Mouse (Mus musculus): ENCODE results near the gene Ganab. TPM values are rescaled to one million over a fixed set of nuclear protein-coding genes. Genes with fewer than 3 reads are reported as not detected.

Ganab gene
- polyA plus RNA-seq, 1 experiment: 95.2 TPM

DNA sequence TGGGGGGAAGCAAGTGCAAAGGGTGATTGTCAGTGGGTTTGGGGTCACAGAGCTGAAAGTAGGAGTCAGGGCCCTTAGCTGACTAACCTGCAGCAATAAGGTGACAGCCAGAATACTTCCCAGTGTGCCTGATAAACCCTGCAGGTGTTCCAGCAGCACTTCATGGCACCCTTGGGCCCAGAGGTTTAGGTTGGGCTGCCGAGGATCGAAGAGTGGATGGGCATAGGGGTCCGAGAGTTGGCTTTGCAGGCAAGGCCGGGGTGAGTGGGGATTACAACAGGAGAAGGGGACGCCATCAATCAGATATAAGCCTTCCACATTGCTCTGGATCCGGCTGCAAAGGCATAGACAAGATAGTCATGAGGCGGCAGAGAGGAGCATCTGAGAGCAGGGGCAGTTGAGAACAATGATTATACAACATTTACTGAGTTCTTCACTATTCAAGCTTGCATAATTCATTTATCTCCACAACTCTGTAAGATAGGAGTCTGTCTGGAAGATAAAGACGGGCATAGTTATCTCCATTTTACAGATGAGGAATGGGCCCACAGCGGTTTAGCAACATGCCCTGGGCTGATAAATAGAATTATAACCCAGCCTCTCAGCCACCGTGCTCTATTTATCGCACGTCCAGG is 30.1 kb downstream of the Ganab start:
- DNase-seq (ENCODE audit: extremely low spot score in 1 of 2, low spot score in 1 of 2): no peak

- no peak for DNase-seq (ENCODE audit: extremely low spot score in 1 of 2, low spot score in 1 of 2)
Observed at GRCm38 (mm10) chr19:8928689-8929223, 30.9 kb downstream of the Ganab start.

DNA sequence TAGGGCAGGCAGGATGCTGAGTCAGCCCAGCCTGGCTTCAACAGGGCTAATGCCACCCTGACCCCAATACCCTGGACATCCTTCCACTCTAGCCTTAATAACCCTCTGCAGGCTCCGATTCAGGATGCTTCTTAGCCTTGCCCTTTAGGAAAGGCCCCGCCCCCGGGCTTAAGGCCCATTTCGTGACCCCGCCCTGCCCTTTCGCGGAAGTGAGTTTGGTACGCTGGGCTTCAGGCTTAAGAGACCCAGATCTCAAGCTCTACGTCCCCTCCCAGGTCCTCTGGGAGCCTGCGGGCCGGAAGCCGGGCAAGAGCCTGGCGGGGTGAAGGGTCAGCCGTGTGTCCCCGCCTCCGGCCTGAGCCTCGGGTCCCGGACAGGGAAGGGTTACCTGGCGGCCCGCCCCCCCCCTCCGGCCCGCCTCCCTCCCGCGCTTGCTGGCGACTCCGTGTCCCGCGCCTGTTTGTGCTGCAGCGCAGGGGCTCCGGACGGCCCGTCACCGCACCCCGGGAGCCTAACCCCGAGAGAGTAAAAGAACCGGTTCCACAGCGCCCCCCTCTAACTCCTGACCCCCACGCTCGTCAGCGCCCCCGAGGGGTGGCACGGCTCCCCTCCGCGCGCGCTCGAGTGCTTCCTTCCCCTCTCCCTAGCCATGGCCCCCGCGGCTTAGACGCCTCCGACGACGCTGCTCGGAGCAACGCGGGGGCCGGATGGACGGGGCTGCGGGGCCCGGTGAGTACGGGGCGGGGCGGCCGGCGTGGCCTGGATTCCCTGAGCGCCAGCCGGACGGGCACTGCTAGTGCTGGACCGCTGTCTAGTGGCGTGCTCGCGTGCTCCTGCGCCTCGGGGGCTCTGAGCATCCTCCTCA is 31.6 kb downstream of the Ganab start, which contains the start of the genes Rom1 and Eml3:
Gene Rom1, minus strand, starts transcription at position 133 of the 865 bp plus-strand sequence.
Gene Eml3, plus strand, starts transcription at position 329 of the 865 bp plus-strand sequence.
- no peak for DNase-seq (ENCODE audit: extremely low spot score in 1 of 2, low spot score in 1 of 2)

- no peak for DNase-seq (ENCODE audit: extremely low spot score in 1 of 2, low spot score in 1 of 2)
Observed at GRCm38 (mm10) chr19:8930117-8930516, 32.2 kb downstream of the Ganab start.

DNA sequence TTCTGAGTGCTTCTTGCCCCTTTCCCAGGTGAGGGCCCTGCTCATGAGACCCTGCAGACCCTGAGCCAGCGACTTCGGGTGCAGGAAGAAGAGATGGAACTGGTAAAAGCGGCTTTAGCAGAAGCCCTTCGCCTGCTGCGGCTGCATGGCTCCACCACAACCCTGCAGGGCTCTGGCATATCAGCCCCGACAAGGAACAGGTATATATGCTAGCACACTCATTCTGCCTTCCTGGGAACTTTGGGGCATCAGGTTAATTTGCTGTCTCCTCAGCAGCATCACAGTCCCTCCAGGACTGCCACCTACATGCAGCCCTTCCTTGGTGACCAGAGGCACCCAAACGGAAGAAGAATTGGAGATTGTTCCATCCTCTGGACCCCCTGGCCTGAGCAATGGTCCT is 32.9 kb downstream of the Ganab start:
- DNase-seq (ENCODE audit: extremely low spot score in 1 of 2, low spot score in 1 of 2): no peak

GRCm38 (mm10) chr19:8936736-8937135 is 38.9 kb downstream of the Ganab start:
- no peak for DNase-seq (ENCODE audit: extremely low spot score in 1 of 2, low spot score in 1 of 2)

- DNase-seq (ENCODE audit: extremely low spot score in 1 of 2, low spot score in 1 of 2): no peak
Observed at GRCm38 (mm10) chr19:8940526-8941133, 42.8 kb downstream of the Ganab start.

DNA sequence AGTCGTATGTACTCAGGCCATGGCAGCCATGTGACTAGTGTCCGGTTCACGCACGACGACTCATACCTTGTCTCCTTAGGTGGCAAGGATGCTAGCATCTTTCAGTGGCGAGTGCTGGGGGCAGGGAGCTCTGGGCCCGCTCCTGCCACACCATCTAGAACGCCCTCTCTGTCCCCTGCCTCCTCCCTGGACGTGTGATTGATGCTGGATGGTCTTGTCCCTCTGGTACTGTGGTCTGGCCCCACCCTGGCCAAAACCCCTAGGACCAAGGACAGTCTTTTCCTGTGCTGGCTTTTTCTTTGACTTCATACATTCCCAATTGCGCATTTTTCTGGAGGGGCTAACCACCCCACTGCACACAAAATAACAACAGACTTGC is 43.3 kb downstream of the Ganab start:
- no peak for DNase-seq (ENCODE audit: extremely low spot score in 1 of 2, low spot score in 1 of 2)

- peak; percentile 85 to 95 for DNase-seq (ENCODE audit: extremely low spot score in 1 of 2, low spot score in 1 of 2)
Observed at GRCm38 (mm10) chr19:8941515-8942217, 43.8 kb downstream of the Ganab start, which contains the start of gene Mta2. Mta2 (plus strand) TSS chr19:8941875.

DNA sequence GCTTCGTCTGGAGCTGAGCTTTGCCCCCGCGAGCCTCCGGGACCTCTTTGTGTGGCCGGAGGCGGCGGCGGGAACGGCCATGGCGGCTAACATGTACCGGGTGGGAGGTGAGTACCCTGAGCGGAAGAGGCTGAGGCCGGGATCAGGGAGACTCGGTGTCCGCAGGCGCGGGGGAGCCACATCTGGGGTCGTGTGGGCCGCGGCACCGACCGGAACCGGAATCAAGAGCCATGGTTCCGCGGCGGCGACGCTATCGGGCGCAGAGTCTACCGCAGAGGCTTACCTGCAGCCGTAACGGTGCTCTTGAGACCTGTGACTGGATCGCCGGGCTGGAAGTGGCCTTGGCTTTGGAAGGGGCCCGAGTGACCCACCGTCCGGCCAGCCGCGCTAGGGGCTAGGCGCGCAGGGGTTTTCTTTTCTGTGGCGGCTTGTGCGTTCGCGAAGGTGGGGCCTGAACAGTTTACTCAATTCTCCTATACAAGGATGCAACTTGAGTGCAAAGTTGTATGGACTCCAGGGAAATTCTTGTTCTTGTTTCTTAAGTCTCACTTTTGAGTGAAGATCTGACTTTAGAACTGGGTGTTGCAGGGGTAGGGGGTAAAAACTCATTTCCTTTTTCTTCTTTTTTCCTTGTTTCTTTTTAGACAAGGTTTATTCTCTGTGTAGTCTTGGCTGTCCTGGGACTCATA is 44.5 kb downstream of the Ganab start:
- no peak for DNase-seq (ENCODE audit: extremely low spot score in 1 of 2, low spot score in 1 of 2)

- no peak for DNase-seq (ENCODE audit: extremely low spot score in 1 of 2, low spot score in 1 of 2)
Observed at GRCm38 (mm10) chr19:8943047-8943446, 45.2 kb downstream of the Ganab start.

DNA sequence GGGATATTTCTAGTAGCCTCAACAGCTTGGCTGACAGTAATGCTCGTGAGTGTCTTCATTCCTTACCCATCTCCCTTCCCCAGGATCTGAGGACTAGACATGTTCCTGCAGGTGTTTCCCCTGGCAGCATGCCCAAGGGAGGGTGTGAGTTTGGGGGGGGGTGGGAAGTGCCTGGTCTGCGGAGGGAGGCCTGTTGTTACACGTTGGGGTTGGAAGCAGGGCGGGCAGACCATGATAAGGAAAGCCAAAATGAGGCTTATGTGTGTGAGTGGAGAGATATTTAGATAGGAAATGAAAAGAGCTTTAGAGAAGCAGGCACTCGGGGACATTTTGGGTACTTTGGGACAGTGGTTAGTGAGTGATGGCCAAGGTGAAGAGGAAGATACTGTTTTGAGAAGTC is 46.2 kb downstream of the Ganab start:
- DNase-seq (ENCODE audit: extremely low spot score in 1 of 2, low spot score in 1 of 2): no peak

DNA sequence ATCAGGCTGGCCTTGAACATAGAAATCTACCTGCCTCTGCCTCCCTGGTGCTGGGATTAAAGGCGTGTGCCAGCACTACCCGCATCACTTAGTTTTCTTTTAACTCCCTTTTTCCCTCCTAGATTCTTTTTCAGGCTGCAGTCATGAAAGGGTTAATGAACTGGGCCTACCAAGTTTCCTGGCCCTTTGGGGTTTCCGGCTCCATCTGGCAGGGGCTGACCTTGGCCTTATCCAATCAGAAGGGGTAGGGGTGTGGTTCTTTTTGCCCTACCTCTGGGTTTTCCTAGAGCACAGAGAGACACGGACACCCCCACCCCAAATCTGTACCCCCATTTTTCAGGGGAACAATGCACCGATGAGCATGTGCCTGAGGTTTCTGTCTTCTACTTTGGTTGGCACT is 46.9 kb downstream of the Ganab start:
- DNase-seq (ENCODE audit: extremely low spot score in 1 of 2, low spot score in 1 of 2): no peak

- DNase-seq (ENCODE audit: extremely low spot score in 1 of 2, low spot score in 1 of 2): no peak
Observed at GRCm38 (mm10) chr19:8945251-8945650, 47.4 kb downstream of the Ganab start.

DNA sequence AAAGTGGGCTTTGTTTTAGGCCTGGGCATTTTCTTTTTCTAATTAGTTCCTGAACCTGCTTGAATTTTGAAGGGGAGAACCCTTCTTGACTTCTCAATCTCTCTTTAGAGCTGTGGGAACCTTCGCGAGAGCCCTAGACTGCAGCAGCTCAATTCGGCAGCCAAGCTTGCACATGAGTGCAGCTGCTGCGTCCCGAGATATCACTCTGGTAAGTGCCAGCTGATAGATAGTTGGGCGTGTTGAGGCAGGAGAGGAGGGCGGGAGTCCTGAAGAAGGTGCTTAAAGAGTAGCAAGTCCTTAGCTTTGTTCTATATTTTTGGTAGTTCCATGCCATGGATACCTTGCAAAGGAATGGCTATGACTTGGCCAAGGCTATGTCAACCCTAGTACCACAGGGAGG is 49.1 kb downstream of the Ganab start:
- no peak for DNase-seq (ENCODE audit: extremely low spot score in 1 of 2, low spot score in 1 of 2)

DNA sequence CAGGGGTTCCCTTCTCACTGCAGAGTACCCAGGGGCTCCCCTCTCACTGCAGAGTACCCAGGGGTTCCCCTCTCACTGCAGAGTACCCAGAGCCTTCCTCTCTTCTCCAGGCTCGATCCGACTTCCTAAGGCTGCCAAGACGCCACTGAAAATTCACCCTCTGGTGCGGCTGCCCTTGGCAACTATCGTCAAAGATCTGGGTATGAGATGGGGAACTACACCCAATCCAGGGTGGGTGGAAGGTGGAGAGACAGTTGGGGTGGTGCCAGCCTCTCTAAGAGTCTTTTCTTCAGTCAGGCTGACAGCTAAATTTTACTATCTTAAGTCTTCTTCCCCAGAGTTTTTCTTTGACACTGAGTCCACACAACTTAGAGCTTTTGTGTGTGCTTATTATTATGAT is 52.3 kb downstream of the Ganab start:
- DNase-seq (ENCODE audit: extremely low spot score in 1 of 2, low spot score in 1 of 2): no peak

DNA sequence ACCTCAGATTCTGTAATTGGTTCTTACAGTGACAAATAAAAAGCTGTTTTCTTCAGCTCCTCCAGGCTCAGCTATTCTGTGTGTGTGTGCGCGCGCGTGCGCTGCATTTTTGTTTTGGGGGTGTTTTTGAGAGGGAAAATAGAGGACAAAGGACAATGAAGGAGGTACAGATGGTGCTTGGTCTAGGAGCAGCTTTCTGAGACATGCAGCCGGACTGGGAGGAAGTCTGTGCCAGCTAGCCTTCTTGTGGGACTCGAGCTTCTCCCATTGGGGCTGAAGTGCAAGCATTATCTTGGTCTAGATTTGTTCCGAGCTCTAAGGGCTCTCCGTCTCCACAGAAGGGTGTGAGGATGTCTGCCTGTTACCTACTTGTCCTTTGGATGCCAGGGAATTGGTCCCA is 54.4 kb downstream of the Ganab start:
- DNase-seq (ENCODE audit: extremely low spot score in 1 of 2, low spot score in 1 of 2): no peak

DNA sequence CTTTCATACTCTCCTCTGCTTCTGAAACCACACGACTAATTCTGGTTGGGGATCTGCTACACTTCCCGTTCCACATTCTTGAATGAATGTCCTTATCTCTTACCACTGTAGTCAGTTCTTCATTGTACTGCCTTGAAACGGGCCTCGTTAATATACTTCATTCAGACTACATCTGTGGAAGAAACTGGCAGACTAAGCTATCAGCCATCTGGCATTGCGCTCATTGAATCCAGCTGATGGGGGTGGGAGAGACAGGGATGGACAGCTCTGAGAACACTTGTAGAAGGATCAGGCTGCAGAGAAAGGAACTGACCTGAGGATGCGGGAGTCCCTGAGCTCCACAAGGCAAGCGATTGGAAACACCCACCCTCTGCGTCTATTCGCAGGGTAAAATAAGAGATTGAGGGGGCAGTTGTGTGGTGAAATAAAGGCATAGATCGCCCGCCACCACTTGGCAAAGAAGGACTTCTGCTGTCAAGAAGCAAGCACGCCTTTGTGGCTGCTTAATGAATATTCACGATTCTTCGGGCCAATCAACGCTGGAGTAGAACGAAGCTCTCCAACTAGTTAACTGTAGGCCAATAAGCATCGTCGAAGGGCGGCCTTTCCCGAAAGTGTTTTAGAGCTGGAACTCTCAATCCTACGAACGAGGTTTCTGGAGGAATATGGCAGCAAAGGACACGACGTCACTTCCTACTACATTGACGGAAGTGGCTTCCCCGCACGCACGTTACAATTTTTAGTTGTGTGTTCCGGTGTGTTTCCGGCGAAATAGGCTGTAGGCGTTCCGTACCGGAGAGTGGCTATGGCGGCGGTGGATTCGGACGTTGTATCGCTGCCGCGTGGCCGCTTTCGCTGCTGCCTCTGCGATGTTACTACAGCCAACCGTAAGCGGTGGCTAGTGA is 55.5 kb downstream of the Ganab start, which contains the start of gene Tut1:
Gene Tut1, plus strand, starts transcription at position 713 of the 905 bp plus-strand sequence.
- peak; percentile 93 to 98 for DNase-seq (ENCODE audit: extremely low spot score in 1 of 2, low spot score in 1 of 2)

GRCm38 (mm10) chr19:8954171-8954570 is 56.3 kb downstream of the Ganab start:
- no peak for DNase-seq (ENCODE audit: extremely low spot score in 1 of 2, low spot score in 1 of 2)
